Mouse (Mus musculus) stomach, embryonic 16.5 days (tissue): ENCODE data around the gene Rbks. TPM values are rescaled to one million over a fixed set of nuclear protein-coding genes. Genes with fewer than 3 reads are reported as not detected.

Experiments used
- ATAC-seq: fragments of 200-750 bp; cut with Nextera tagmentation; 2 replicates; pipeline ENCODE4 v1.8.0; 2017; ENCODE audit warnings: moderate number of reproducible peaks, moderate TSS enrichment; ENCODE audit not compliant: insufficient read depth, low FRiP score
- H3K27ac ChIP-seq: fragments of 300-500 bp; sonication (generic); 2 replicates; pipeline ENCODE4 v1.5.1; 2014; ENCODE audit warnings: low read length
- H3K27me3 ChIP-seq: fragments of 300-500 bp; sonication (generic); 2 replicates; pipeline ENCODE4 v1.6.1; 2014; ENCODE audit warnings: low read length, control low read depth, mixed read lengths; ENCODE audit not compliant: control insufficient read depth, insufficient read depth
- H3K36me3 ChIP-seq: fragments of 300-500 bp; sonication (generic); 2 replicates; pipeline ENCODE4 v1.6.1; 2014; ENCODE audit warnings: low read length; ENCODE audit not compliant: control insufficient read depth, insufficient read depth
- H3K4me1 ChIP-seq: fragments of 300-500 bp; sonication (generic); 2 replicates; pipeline ENCODE4 v1.6.1; 2014; ENCODE audit warnings: low read length, control low read depth, mixed read lengths; ENCODE audit not compliant: control insufficient read depth, insufficient read depth
- H3K4me2 ChIP-seq: fragments of 300-500 bp; sonication (generic); 2 replicates; pipeline ENCODE4 v1.6.1; 2014; ENCODE audit warnings: low read depth, low read length, mixed read lengths
- H3K4me3 ChIP-seq: fragments of 300-500 bp; sonication (generic); replicated peaks from 2 replicates; pipeline ENCODE4 v1.5.1; 2014; ENCODE audit warnings: mild to moderate bottlenecking, low read length
- H3K9ac ChIP-seq: fragments of 300-500 bp; sonication (generic); 2 replicates; pipeline ENCODE4 v1.6.1; 2014; ENCODE audit warnings: low read length
- H3K9me3 ChIP-seq: fragments of 300-500 bp; sonication (generic); replicated peaks from 2 replicates; pipeline ENCODE4 v1.6.1; 2016; ENCODE audit warnings: low read length, control low read depth; ENCODE audit not compliant: control insufficient read depth
- WGBS: fragments of 180-500 bp; shearing (Covaris S2); extraction: QIAGEN DNeasy Blood & Tissue Kit; methylation state at CpG from one replicate; pipeline ENCODE4 v1.1.7; 2014; 5-methylcytosine and 5-hydroxymethylcytosine counted together
- polyA plus RNA-seq: library from polyadenylated mRNA; unstranded; fragments of >200 nt; fragmentation: Nextera tagmentation; extraction: Ambion mirVana; gene quantifications from 2 replicates; pipeline ENCODE4 v1.2.1, GENCODE M21; 2015

Gene Rbks
- polyA plus RNA-seq, 1 experiment from 2014 or later: 8.6 TPM

DNA sequence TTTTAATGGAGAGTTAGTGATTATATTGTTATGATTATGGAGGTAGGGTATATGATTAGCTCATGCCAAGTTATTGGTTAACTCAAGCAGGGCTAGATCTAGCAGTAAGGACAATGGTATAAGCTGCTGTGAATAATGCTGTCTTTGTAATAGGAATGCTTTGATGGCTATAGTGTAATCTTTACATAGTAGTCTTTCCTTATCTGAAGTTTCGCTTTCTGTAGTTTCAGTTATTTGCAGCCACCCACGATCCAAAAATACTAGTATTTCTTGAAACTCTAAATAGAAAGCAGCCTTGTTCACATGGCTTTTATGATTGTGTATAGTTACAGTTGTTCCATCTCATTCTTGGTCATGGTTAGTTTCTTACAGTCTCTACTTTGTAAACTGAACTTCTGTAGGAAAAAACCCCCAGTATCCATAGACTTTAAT is 15.9 kb upstream of the Rbks start:
- no peak overlapping the region for H3K4me3 ChIP-seq
- H3K27ac ChIP-seq: peak overlapping the region; percentile 99
- peaks cover 5% of the 10 kb centered on the region for H3K4me1 ChIP-seq
- 0 out of 2 replicates have a peak, but pooled peaks cover 3% of the 10 kb centered on the region for H3K9me3 ChIP-seq
- H3K27me3 ChIP-seq: no peaks in the 10 kb centered on the region
- H3K36me3 ChIP-seq: no peaks in the 10 kb centered on the region
- ATAC-seq: peak; percentile 95
- no peak overlapping the region for H3K9ac ChIP-seq
- peak overlapping the region; percentile 24; the same call in 1 of the 2 replicates for H3K4me2 ChIP-seq
- 53% methylated on average over 2 of the region's 2 CpGs for WGBS

DNA sequence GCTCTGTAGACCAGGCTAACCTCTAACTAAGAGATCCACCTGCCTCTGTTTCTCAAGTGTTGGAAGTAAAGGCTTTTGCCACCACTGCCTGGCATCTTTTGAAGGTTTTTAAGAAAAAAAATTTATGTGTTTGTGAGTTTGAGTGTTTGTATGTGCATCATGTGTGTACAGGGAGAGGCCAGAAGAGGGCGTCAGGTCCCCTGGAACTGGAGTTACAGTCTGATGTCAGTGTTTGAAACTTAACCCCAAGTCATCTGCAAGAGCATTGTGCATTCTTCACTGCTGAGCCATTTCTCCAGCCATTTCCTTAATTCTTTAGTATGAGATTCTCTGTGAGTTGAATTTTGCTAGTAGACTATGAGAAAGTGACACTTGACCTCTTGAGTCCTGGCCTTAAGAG is 12.0 kb upstream of the Rbks start:
- no peak overlapping the region for H3K4me3 ChIP-seq
- no peak overlapping the region for H3K9ac ChIP-seq
- no peak for ATAC-seq
- no peaks in the 10 kb centered on the region for H3K27me3 ChIP-seq
- H3K36me3 ChIP-seq: no peaks in the 10 kb centered on the region
- no peak overlapping the region for H3K4me2 ChIP-seq
- H3K27ac ChIP-seq: no peak overlapping the region
- WGBS: 74% methylated on average over 1 of the region's 1 CpGs
- peaks cover 5% of the 10 kb centered on the region; the same call in 1 of the 2 replicates for H3K4me1 ChIP-seq
- H3K9me3 ChIP-seq: 0 out of 2 replicates have a peak, but pooled peaks cover 3% of the 10 kb centered on the region

- Histone ChIP-seq H3K9me3 (0 out of 2 replicates have a peak, but pooled peaks cover 3% of the 10 kb centered on the region), H3K27ac (no peak overlapping the region)
- 68% methylated on average over 4 of the region's 4 CpGs for WGBS
Observed at GRCm38 (mm10) chr5:31706826-31707225, 9.4 kb upstream of the Rbks start.

DNA sequence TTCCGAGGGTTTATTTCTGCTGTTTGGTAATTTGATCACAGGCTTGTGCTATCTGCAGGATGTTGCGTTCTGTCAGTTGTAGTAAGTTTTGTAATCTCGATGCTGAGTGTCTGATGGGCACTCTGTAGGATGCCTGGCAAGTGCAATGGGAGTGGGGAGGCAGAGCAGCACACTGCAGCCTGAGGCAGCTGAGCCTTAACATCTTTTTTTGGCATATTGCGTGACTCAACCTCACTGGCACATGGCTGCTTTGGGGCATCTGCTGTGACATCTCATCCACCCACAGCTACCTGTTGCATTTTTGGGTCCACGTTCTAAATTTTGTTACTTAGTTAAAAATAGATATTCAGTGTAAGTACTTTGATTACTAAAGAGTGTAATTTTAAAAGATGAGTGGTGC is 7.5 kb upstream of the Rbks start:
- Histone ChIP-seq H3K27me3 (no peaks in the 10 kb centered on the region), H3K4me3 (no peak overlapping the region), H3K27ac (no peak overlapping the region), H3K9ac (no peak overlapping the region), H3K36me3 (0 out of 2 replicates have a peak, but pooled peaks cover 3% of the 10 kb centered on the region), H3K4me1 (no peaks in the 10 kb centered on the region; the same call in 1 of the 2 replicates), H3K4me2 (no peak overlapping the region), H3K9me3 (no peaks in the 10 kb centered on the region)
- 84% methylated on average over 5 of the region's 5 CpGs for WGBS
- no peak for ATAC-seq

More at GRCm38 (mm10) chr5:31706826-31707225, 9.4 kb upstream of the Rbks start:
- no peak overlapping the region for H3K4me2 ChIP-seq
- no peaks in the 10 kb centered on the region for H3K27me3 ChIP-seq
- 0 out of 2 replicates have a peak, but pooled peaks cover 3% of the 10 kb centered on the region for H3K36me3 ChIP-seq
- no peaks in the 10 kb centered on the region for H3K4me1 ChIP-seq
- H3K4me3 ChIP-seq: no peak overlapping the region
- no peak for ATAC-seq
- H3K9ac ChIP-seq: no peak overlapping the region

DNA sequence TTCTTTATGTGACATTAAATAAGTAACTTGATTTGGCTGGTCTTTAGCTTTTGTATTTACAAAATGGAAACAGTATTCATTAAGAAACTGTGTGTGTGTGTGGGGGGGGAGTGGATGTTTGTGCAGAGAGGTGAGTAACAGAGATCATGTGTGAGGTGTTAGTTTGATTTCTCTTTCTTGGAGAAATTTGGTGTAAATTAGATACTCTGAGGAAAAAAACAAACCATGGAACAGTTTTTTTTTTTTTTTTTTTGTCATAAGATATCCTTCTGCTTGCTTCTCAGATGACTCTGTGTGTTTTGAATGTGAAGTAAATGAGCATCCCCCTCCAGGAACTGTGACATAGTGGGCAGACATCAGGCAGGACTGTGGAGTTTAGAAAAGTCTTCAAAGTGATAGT is 2.0 kb upstream of the Rbks start:
- Histone ChIP-seq H3K4me1 (no peaks in the 10 kb centered on the region; the same call in none of the 2 replicates), H3K4me2 (peak overlapping the region; percentile 77; the same call in 1 of the 2 replicates), H3K9me3 (no peaks in the 10 kb centered on the region), H3K27ac (peak overlapping the region; percentile 67; the same call in 1 of the 2 replicates), H3K36me3 (0 out of 2 replicates have a peak, but pooled peaks cover 3% of the 10 kb centered on the region), H3K4me3 (no peak overlapping the region), H3K27me3 (no peaks in the 10 kb centered on the region), H3K9ac (no peak overlapping the region)
- ATAC-seq: no peak

GRCm38 (mm10) chr5:31698931-31699330 is 1.5 kb upstream of the Rbks start:
- WGBS: 51% methylated on average over 4 of the region's 4 CpGs
- 0 out of 2 replicates have a peak, but pooled peaks cover 3% of the 10 kb centered on the region for H3K36me3 ChIP-seq
- H3K27me3 ChIP-seq: no peaks in the 10 kb centered on the region
- H3K9ac ChIP-seq: no peak overlapping the region
- H3K4me1 ChIP-seq: no peaks in the 10 kb centered on the region; the same call in none of the 2 replicates
- no peak for ATAC-seq
- peak overlapping the region; percentile 67 for H3K27ac ChIP-seq
- peak overlapping the region; percentile 77 for H3K4me2 ChIP-seq
- H3K4me3 ChIP-seq: no peak overlapping the region
- no peaks in the 10 kb centered on the region for H3K9me3 ChIP-seq

DNA sequence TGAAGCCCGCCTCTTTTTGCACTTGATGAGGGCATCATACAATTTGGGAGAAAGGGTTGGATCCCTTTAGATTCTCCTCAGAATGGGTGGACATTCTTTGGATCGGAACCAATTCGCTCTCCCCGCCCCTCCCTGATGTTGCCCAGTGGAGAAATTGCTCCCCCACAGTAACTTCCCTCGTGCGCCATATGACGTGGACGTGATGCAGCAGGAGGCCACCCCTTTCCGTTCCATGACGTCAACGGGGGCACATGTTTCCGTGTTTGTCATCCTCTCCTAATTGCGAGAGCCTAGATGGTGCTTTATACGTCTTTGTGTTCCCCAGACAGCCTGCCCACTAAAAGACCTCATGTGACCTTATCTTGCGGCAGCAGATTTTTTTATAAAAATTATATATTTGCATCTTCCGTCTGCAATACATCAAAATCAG is 885 bp upstream of the Rbks start:
- peak overlapping the region; percentile 77 for H3K4me2 ChIP-seq
- ATAC-seq: peak; percentile 80
- H3K4me1 ChIP-seq: no peaks in the 10 kb centered on the region; the same call in none of the 2 replicates
- WGBS: 3% methylated on average over 16 of the region's 16 CpGs
- H3K9ac ChIP-seq: peak overlapping the region; percentile 92
- H3K27me3 ChIP-seq: no peaks in the 10 kb centered on the region
- 0 out of 2 replicates have a peak, but pooled peaks cover 3% of the 10 kb centered on the region for H3K36me3 ChIP-seq
- peak overlapping the region; percentile 97 for H3K27ac ChIP-seq
- no peaks in the 10 kb centered on the region for H3K9me3 ChIP-seq
- H3K4me3 ChIP-seq: peak overlapping the region; percentile 87

DNA sequence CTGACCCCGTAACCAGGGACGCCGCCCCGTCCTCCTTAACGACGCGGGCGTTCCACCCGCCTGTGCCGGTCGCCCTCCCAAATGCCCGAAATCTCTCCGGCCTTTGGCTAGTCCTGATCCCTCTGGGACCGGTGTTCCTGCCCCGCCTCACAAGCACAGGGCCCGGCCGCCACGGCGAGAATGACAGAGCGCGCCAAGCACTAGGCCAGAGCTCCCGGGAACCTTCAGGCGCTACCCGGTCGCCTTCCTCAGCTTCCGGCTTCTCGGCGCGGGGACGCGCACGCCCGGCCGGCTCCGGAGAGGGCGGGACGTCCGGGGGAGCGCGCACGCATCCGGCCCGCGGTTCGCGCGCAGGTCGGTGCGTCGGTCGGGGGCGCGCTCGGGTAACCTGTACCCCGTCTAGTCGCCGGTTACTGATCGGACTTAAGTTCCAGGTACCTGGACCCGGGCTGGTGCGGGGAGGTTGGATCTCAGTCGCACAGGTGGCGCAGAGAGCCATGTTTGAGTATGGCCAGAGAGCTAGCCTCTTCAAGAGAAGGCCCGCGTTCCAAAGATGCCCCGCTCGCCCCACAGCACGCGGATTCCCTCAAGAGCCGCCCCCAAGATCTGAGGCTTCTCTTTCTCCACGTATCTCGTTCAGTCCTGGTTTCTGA is 343 bp upstream of the Rbks start, which contains the start of gene Babam2:
Gene Babam2 (plus strand): TSS at position 41 of the 653 bp plus-strand sequence.
- H3K4me2 ChIP-seq: peak within 1 kb of the TSS; percentile 77
- peak within 1 kb of the TSS; percentile 97 for H3K27ac ChIP-seq
- no peaks in the 10 kb centered on the region; the same call in none of the 2 replicates for H3K4me1 ChIP-seq
- H3K36me3 ChIP-seq: 0 out of 2 replicates have a peak, but pooled peaks cover 3% of the 10 kb centered on the region
- H3K27me3 ChIP-seq: no peaks in the 10 kb centered on the region
- H3K9ac ChIP-seq: peak within 1 kb of the TSS; percentile 92
- WGBS: under 1% methylated on average over 71 of the region's 71 CpGs
- peak; percentile 94 for ATAC-seq
- H3K4me3 ChIP-seq: peak within 1 kb of the TSS; percentile 87
- H3K9me3 ChIP-seq: no peaks in the 10 kb centered on the region

DNA sequence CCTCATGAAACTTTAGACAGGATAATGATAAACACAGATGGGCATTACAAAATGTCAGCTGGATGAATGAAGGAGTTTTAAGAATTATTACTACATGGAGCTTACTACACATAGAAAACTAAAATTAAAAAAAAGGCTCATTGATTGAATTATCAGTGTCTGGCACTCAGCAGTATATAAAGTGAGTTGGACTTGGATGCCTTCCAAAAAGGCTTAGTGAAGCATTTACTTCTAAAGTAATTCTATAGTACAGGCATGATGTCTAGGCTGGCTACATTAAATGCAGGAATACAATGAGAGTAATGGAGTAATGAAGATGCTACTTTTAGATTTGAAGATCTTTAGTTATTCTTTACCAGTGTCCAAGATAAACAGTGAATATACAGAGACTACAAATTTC is 4.2 kb downstream of the Rbks start:
- Histone ChIP-seq H3K27ac (no peak overlapping the region), H3K36me3 (no peaks in the 10 kb centered on the region), H3K9ac (no peak overlapping the region), H3K4me3 (no peak overlapping the region), H3K4me2 (no peak overlapping the region), H3K4me1 (no peaks in the 10 kb centered on the region; the same call in 1 of the 2 replicates), H3K9me3 (no peaks in the 10 kb centered on the region), H3K27me3 (no peaks in the 10 kb centered on the region)
- ATAC-seq: no peak
